Mouse (Mus musculus) CD4-positive naive resting alpha-beta T cell, adult 76 days (primary cell): ENCODE data around the gene Cdrt4. TPM values are rescaled to one million over a fixed set of nuclear protein-coding genes. Genes with fewer than 3 reads are reported as not detected.

ENCODE experiments used
- total RNA-seq: library from RNA; stranded (reverse); gene quantifications from one replicate; pipeline ENCODE4 v1.2.4, GENCODE M21; 2023

Cdrt4 gene
- not detected for total RNA-seq

GRCm38 (mm10) chr11:62951012-62951411, at the start of gene Cdrt4:
TSS of gene Cdrt4 (plus strand) at chr11:62951193.

Other genes starting within 250 kb of the Cdrt4 start
- 18.2 TPM for gene Zfp287, start 219.3 kb upstream of the Cdrt4 start, total RNA-seq
- gene Gm10428, start 198.1 kb upstream of the Cdrt4 start, total RNA-seq, result not detected
- 1.9 TPM for gene Zfp286, start 161.7 kb upstream of the Cdrt4 start, total RNA-seq
- gene Trim16, start 131.0 kb upstream of the Cdrt4 start, total RNA-seq, result 1.1 TPM
- gene Fbxw10, start 104.1 kb upstream of the Cdrt4 start, total RNA-seq, result 3.3 TPM
- 13.3 TPM for gene Tvp23b, start 71.7 kb upstream of the Cdrt4 start, total RNA-seq
- gene Tekt3, start 110.5 kb downstream of the Cdrt4 start, total RNA-seq, result not detected
- gene Pmp22, start 177.8 kb downstream of the Cdrt4 start, total RNA-seq, result not detected